Mouse (Mus musculus) thymus, adult 18-20 months (tissue): ENCODE measurements around the gene H2-K1.
A peak's percentile ranks its signal among the peaks of the same experiment; 100 is the strongest.

ENCODE experiments used
- DNase-seq, 2 experiments: peaks; one replicate each; pipeline ENCODE4 v3.0.0; 2022; ENCODE audit warnings: mixed read lengths in 2 of 2

Gene H2-K1

DNA sequence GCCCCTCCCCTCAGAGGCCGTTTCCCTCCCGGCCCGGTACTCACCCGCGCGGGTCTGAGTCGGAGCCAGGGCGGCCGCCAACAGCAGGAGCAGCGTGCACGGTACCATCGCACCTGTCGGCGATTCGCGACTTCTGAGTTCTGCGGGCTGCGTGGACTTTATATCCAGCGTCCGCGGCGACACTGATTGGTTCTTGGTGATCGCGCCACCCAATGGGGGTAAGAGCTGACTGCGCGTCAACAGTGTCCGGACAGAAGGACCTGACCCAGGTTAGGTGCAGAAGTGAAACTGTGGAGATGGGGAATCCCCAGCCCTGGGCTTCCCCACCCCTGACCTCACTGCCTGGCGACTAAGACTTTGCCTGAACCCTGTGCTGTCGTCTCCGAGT, at the start of gene H2-K1:
H2-K1 (minus strand) TSS at position 198 of the 388 bp plus-strand sequence.
- peak; percentile 79 to 87 for DNase-seq

- DNase-seq: no peak
Measured at GRCm38 (mm10) chr17:34047404-34048050, 47.4 kb upstream of the H2-K1 start.

DNA sequence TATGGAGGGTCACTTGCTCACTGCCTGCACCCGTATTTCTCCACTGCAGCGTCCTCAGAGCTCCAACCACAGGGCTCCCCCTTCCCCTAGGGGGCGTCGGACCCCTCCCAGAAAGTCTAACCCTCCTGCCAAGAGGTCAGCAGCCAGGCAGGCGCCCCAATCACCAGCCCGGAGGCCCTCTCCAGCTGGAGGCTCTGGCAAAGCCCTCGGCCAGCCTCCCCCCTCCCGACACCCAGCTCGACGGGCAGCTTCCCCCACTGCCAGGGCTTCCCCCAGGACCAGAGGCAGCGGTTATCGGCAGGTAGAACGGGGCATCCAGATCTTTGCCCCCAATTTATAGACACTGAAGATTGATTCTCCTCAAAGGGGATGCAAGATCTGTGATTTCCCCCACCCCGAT, 45.8 kb upstream of the H2-K1 start:
- no peak for DNase-seq

GRCm38 (mm10) chr17:34039562-34040450, 39.7 kb upstream of the H2-K1 start:
- DNase-seq: no peak

DNA sequence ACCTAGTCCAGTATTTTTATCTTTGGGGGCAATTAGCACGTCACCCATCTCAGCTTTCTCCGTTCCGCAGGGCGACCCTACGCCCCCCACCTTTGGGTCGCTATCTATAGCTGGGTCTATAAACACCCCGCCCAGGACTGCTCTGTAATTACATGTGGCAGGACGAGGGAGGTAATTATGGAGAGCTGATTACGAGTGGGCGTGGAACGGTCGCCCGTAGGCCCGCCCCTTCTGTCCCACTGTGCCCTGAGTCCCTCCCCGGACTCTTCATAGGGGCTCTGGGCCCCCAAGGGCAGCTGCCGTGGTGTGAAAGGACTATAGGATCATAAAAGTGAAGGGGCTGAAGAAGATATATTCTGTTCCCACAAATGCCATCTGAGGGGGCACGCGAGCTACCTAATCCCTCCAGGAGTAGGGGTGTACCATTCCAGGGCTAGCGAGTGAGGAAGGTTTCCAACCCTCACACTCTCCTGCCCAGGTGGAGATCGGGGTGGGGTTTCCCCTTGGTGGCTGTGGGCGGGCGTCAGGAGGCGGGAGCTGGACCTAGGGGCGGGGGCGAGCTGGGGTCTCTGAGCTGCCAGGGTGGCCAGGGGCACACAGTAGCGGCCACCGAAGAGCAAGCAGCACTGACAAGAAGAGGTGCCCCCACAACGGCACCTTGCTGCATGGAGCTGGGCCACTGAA, 38.9 kb upstream of the H2-K1 start, which contains the start of gene Col11a2:
Col11a2 (plus strand) TSS at position 560 of the 684 bp plus-strand sequence.
- no peak for DNase-seq

DNA sequence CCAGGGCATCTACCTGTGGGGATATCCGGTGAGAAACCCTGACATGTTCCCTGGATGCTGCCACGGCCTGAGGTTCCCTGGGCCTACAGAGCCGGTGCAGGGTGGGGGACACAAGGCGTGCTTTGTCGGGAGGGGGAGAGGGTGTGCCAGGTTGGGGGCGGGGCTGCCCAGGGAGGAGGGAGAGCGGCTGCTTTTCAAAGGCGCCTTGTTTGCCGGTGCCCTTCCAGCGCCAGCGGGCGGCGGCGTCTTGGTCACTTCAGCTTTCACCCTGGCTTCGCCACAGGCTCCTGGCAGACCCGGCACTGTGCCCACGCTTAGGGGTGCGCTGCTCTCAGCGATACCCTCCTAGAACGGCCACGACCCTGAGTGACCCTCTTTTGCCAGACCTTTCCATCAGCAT, 38.3 kb upstream of the H2-K1 start:
- DNase-seq: no peak

GRCm38 (mm10) chr17:34037241-34037640, 37.1 kb upstream of the H2-K1 start:
- DNase-seq: no peak

DNA sequence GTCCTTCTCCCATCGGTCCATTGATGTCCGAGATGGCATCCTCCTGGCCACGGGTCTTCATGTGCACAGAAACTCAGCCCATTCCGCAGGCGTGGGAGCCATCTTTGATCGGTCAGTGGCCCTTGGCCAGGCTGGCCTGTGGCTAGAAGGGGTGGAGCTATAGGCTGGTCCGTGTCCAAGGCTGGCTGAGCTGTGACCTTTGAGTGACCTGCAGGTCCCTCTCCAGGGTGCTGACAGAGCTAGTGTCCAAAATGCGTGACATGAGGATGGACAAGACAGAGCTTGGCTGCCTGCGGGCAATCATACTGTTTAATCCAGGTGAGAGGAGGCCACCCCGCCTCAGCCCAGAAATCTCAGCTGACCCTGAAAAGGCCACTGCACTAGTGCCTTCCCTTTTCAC, 36.5 kb upstream of the H2-K1 start:
- no peak for DNase-seq

DNA sequence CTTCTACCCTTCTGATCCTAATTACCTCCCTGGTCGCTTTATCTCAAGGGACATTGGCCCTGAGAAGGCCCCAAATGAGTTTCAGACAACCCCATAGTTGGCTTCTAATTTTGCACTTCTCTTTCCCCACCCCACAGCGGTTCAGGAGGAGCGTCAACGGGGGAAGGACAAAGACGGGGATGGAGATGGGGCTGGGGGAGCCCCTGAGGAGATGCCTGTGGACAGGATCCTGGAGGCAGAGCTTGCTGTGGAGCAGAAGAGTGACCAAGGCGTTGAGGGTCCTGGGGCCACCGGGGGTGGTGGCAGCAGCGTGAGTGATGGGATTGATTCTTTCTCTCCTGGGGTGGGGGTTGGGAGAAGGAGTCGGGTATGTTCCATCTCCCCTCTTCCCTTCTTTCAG, 35.4 kb upstream of the H2-K1 start:
- DNase-seq: no peak

DNA sequence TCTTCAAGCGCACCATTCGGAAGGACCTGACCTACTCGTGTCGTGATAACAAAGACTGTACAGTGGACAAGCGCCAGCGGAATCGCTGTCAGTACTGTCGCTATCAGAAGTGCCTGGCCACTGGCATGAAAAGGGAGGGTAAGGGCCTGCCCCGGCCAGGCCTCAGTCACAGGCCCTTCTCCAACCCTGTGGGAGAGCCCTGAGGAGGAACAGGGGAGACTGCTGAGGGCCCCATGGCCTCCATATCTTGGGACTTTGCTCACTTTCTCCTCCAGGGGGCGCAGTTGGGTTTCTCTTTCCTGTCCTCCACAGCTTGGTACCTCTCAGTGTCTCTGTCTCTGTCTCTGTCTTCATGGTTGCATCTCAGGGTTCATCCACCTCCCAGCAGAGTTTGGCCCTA, 33.9 kb upstream of the H2-K1 start:
- peak in 1 of 2 experiments; percentile 64 for DNase-seq

DNA sequence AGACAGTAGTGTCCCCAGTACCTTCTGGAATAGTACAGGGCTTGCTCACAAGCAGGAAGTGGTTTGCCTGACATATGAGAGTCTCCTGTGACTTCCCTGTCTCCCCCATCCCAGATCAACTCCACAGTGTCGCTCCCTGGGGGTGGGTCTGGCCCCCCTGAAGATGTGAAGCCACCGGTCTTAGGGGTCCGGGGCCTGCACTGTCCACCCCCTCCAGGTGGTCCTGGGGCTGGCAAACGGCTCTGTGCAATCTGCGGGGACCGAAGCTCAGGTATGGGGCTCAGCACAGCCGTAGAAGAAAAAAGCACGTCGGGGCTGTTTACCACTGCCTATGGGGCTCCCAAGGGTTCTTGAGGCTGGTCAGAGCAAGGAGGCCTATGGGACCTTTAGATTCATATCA, 33.3 kb upstream of the H2-K1 start:
- peak in 1 of 2 experiments; percentile 30 for DNase-seq

DNA sequence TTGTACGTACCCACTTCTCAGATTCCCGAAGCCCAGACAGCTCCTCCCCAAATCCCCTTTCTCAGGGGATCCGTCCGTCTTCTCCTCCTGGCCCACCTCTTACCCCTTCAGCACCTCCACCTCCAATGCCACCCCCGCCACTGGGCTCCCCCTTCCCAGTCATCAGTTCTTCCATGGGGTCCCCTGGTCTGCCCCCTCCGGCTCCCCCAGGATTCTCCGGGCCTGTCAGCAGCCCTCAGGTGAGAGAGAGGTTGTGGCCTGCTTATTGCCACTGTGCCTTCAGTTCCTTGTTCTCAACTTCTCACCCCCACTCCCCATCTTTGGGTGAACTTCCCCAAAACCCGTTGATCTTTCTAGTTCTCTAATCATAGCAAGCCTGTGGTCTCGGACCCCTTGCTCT, 32.7 kb upstream of the H2-K1 start:
- DNase-seq: peak in 1 of 2 experiments; percentile 52

- peak; percentile 65 to 74 for DNase-seq
Measured at GRCm38 (mm10) chr17:34032174-34032632, 32.1 kb upstream of the H2-K1 start.

GRCm38 (mm10) chr17:34031465-34032173, 31.5 kb upstream of the H2-K1 start, which contains the start of the genes Slc39a7 and Rxrb:
Gene Slc39a7, minus strand, starts transcription at chr17:34031682.
Gene Rxrb, plus strand, starts transcription at chr17:34031812.
- peak; percentile 97 for DNase-seq

- DNase-seq: peak in 1 of 2 experiments; percentile 46
Measured at GRCm38 (mm10) chr17:34030861-34031326, 30.7 kb upstream of the H2-K1 start.

DNA sequence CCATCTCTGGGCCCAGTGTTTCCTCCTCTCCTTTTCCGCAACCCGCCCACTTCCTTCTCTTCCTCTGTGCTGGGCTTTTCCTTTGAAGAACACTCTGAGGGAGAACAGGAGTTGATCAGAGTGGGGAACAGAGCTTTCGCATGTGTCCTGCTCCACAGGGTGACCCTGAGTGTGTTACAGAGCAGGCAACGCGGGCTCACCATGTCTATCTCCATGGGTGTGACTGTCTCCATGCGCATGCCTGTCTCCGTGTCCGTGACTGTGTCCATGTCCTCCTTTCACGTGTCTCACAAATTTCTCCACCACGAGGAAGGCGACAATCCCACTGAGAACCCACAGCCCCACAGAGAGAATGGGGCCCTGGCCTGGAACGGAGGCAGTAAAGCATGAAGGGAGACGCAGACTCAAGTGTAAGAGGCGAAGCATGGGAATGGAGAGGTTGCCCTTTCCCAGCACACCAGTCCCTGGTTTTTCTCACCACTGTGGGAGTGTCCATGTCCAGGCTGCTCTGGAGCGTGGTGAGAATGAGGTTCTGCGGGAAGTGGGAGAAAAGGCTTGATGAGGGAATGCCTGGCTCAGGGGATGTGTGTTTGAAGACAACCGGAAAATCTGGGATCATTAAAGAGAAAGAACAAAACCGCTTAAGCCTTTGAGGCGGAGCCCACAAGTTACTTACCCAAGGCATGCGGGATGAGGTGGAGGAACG, 29.9 kb upstream of the H2-K1 start:
- no peak for DNase-seq

GRCm38 (mm10) chr17:34029150-34029889, 29.2 kb upstream of the H2-K1 start:
- no peak for DNase-seq

- no peak for DNase-seq
Measured at GRCm38 (mm10) chr17:34028501-34029149, 28.5 kb upstream of the H2-K1 start.

GRCm38 (mm10) chr17:34027656-34028223, 27.6 kb upstream of the H2-K1 start, which contains the start of gene H2-Ke6:
Gene H2-Ke6, minus strand, starts transcription at chr17:34028060.
- DNase-seq: peak; percentile 88 to 91
